In genomic region chr9:20887704-20888385, GRCm38 (mm10) we compare ENCODE assay signal across 8 mouse cellular contexts. TPM values are rescaled to one million over a fixed set of nuclear protein-coding genes. Genes with fewer than 3 reads are reported as not detected.
DNase-seq lines count a peak whose midpoint lies in the region; ATAC-seq and TF ChIP-seq lines count a peak whose summit lies in the region.

Gene Ppan (plus strand): TSS chr9:20888175.

- H3K9me3 ChIP-seq in ES-E14 (ENCODE audit: control insufficient read depth, insufficient read depth, low read depth, low read length) = peaks cover 3% of the 10 kb centered on the region; the same call in 1 of the 2 replicates
- no peaks in the 10 kb centered on the region for H3K9me3 ChIP-seq in forebrain, embryonic 15.5 days

- intact Hi-C loops in heart, postnatal 25 days (cut with DNase I) = no loop called here

- H3K36me3 ChIP-seq in ES-E14 (ENCODE audit: control insufficient read depth, insufficient read depth, low read length, poor library complexity, severe bottlenecking) = peaks cover 35% of the 10 kb centered on the region
- H3K36me3 ChIP-seq in forebrain, embryonic 15.5 days = peaks cover 36% of the 10 kb centered on the region

- TF ChIP-seq POLR2A in lung, adult 2 months (IDR thresholded peaks at IDR 0.05; ENCODE audit: borderline replicate concordance, extremely low read depth, low read depth, low read length) = peak; percentile 82

- peak within 1 kb of the TSS; percentile 88 for H3K27ac ChIP-seq in ES-E14 (ENCODE audit: insufficient read depth, low read depth, low read length, poor library complexity, severe bottlenecking)
- H3K27ac ChIP-seq in forebrain, embryonic 15.5 days (replicated peaks) = peak within 1 kb of the TSS; percentile 94

- TF ChIP-seq CTCF in lung, adult 2 months (IDR thresholded peaks at IDR 0.05; ENCODE audit: insufficient read depth, low read length) = no peak

- WGBS in forebrain, embryonic 15.5 days = under 1% methylated on average over 43 of the region's 43 CpGs
- under 1% methylated on average over 43 of the region's 43 CpGs for WGBS in lung, adult 2 months

- ATAC-seq in forebrain, embryonic 15.5 days (replicated peaks) = peak; percentile 97
- peak; percentile 98 for ATAC-seq in neutrophil, adult 5-6 weeks (ENCODE audit: extremely low read depth, insufficient number of reproducible peaks, low FRiP score, poor library complexity, severe bottlenecking)

- H3K9ac ChIP-seq in ES-E14 (ENCODE audit: insufficient read depth, low read depth, low read length, poor library complexity, severe bottlenecking) = peak within 1 kb of the TSS; percentile 97
- H3K9ac ChIP-seq in forebrain, embryonic 15.5 days (replicated peaks) = peak within 1 kb of the TSS; percentile 70

- peak within 1 kb of the TSS; percentile 85 for H3K4me2 ChIP-seq in forebrain, embryonic 15.5 days (replicated peaks)

- in situ Hi-C loops in ES-E14 (cut with MboI; ENCODE audit: low sequenced_read_pairs in 2 of 2, unreplicated experiment in 2 of 2) = no loop called here

- no peaks in the 10 kb centered on the region for H3K27me3 ChIP-seq in forebrain, embryonic 15.5 days

- H3K4me3 ChIP-seq in ES-E14 (ENCODE audit: insufficient read depth in 1 of 2, low read depth in 1 of 2, low read length in 2 of 2, poor library complexity in 1 of 2, severe bottlenecking in 1 of 2) = peak within 1 kb of the TSS; percentile 86 to 96
- peak within 1 kb of the TSS; percentile 64 for H3K4me3 ChIP-seq in forebrain, embryonic 15.5 days
- H3K4me3 ChIP-seq in lung, adult 2 months (replicated peaks; ENCODE audit: extremely low read depth, low read depth, low read length) = peak within 1 kb of the TSS; percentile 74

- peaks cover 0 to 14% of the 10 kb centered on the region in 2 experiments; a peak in 1 of 4 replicates for H3K4me1 ChIP-seq in ES-E14 (ENCODE audit: control insufficient read depth in 2 of 2, insufficient read depth in 2 of 2, low read length in 2 of 2, poor library complexity in 1 of 2)
- peaks cover 14% of the 10 kb centered on the region for H3K4me1 ChIP-seq in forebrain, embryonic 15.5 days
- no peaks in the 10 kb centered on the region; the same call in 1 of the 2 replicates for H3K4me1 ChIP-seq in lung, adult 2 months (ENCODE audit: control insufficient read depth, insufficient read depth, low read length)

- peak; percentile 95 for DNase-seq in ES-E14 (ENCODE audit: low read depth, low spot score)
- DNase-seq in cerebellum, adult 11-12 months = peak; percentile 96
- DNase-seq in heart, postnatal 25 days (ENCODE audit: low spot score) = peak; percentile 92
- peak; percentile 94 to 98 for DNase-seq in layer of hippocampus, adult 18-20 months (ENCODE audit: low spot score in 2 of 2)
- peak; percentile 94 for DNase-seq in lung, adult 2 months
- peak; percentile 88 to 94 for DNase-seq in thymus, adult 18-20 months

TF ChIP-seq in ES-E14, 5 proteins besides CTCF, POLR2A, EP300 and RAD21:
- TF ChIP-seq HCFC1 (IDR thresholded peaks at IDR 0.05; ENCODE audit: borderline replicate concordance, insufficient read depth, low read length) (peak; percentile 82; the same call in 1 of the 2 replicates), ZNF384 (IDR thresholded peaks at IDR 0.05; ENCODE audit: low read depth, low read length) (no peak)

RNA-seq across cellular contexts. Expression of gene Ppan, which starts in this region (rescaled TPM):
- 179 and 287 TPM in 2 replicates for total RNA-seq in ES-E14 (2012; rRNA removed)
- 57.1 and 59.0 TPM in 2 replicates for polyA plus RNA-seq in forebrain, embryonic 15.5 days (2015; fragmentation: Nextera tagmentation; extraction: Ambion mirVana)
- total RNA-seq in heart, postnatal 25 days (2021) = 1 to 10 TPM; 7.0 to 9.5 TPM
- total RNA-seq in layer of hippocampus, adult 18-20 months (2021) = 10 to 100 TPM; 24.1 to 25.3 TPM
- 36.2 and 49.8 TPM in 2 replicates for polyA plus RNA-seq in lung, adult 2 months (2012; rRNA removed)
- total RNA-seq in neutrophil, adult 5-6 weeks (2017) = 42.1 and 48.9 TPM in 2 replicates

Comparison
In these comparisons a context has a peak if more than half of its experiments do, and no peak if none do; other contexts are left out.
1. Peak in every context shown above with its lines: DNase-seq, ATAC-seq, H3K4me3 ChIP-seq and H3K27ac ChIP-seq.